Mouse (Mus musculus): Measurements from ENCODE around the gene Uqcrh. TPM values are rescaled to one million over a fixed set of nuclear protein-coding genes. Genes with fewer than 3 reads are reported as not detected.

Uqcrh gene
- total RNA-seq, 2 experiments from 2014 or later: 414 to 441 TPM

- Histone ChIP-seq H3K27ac (peak overlapping the region; percentile 96; the same call in 1 of the 2 replicates), H3K4me3 (peak overlapping the region; percentile 72)
- TF ChIP-seq CTCF (IDR thresholded peaks at IDR 0.05): no peak
- intact Hi-C loops (cut with DNase I): no loop called here
- no peak for DNase-seq (ENCODE audit: extremely low spot score in 1 of 2, low spot score in 2 of 2)
These were observed 2.6 kb upstream of the Uqcrh start for GRCm38 (mm10) chr4:116077240-116078095.

DNA sequence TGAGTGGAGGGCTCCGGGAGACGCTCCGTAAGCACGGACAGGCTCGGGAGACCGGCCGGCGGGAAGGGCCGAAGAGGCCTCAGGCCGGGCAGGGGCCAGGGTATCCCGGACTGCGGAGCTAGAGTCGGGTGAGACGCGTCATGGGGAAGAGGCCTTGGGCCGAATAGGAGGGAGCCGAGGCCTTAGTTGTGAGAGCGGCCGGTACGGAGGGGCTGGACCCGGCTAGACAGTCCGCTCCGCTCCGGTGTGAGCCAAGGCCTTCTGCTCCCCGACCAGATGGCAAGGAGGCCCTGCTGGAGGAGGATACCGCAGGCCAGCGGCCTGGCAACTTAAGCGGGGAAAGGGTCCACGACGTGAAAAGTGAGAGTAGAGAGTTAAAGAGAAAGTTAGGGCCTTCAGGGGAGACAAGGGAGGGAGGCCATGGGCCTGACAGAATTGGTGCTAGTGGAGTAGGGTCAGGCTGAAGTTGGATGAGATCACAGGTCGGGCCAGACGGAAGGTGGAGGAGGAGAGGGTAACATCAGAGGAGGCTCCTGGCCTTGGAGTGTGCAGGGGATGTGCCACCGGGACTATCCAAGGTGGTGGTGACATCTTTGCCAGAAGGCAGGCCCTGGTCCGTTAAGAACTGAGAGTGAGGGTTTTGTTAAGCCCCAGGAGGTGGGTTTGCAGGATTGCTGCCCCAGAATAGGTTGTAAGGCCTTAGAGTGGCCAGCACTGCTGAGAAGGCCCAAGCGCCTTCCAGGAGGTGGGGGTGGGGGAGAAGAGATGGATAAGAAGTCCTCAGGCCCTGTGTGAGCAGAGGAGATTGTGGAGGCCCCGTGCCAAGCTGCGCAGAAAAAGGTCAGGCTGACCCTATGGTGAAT lies 1.7 kb upstream of the Uqcrh start:
- H3K27ac ChIP-seq: peak overlapping the region; percentile 96
- peak; percentile 38 to 41 for DNase-seq (ENCODE audit: extremely low spot score in 1 of 2, low spot score in 2 of 2)
- peak overlapping the region; percentile 72 for H3K4me3 ChIP-seq
- TF ChIP-seq CTCF (IDR thresholded peaks at IDR 0.05): no peak
- intact Hi-C loops (cut with DNase I): no loop called here

GRCm38 (mm10) chr4:116075631-116076368 lies 929 bp upstream of the Uqcrh start:
- TF ChIP-seq CTCF (IDR thresholded peaks at IDR 0.05): peak; percentile 47
- intact Hi-C loops (cut with DNase I): no loop called here
- DNase-seq (ENCODE audit: extremely low spot score in 1 of 2, low spot score in 2 of 2): peak; percentile 57 to 64

GRCm38 (mm10) chr4:116074145-116074675 lies 661 bp downstream of the Uqcrh start:
- peak; percentile 28 for TF ChIP-seq CTCF (IDR thresholded peaks at IDR 0.05)
- no peak for DNase-seq (ENCODE audit: extremely low spot score in 1 of 2, low spot score in 2 of 2)
- intact Hi-C loops (cut with DNase I): no loop called here
- H3K4me3 ChIP-seq: peak overlapping the region; percentile 72
- peak overlapping the region; percentile 96 for H3K27ac ChIP-seq

More at GRCm38 (mm10) chr4:116075631-116076368, 929 bp upstream of the Uqcrh start:
- H3K4me3 ChIP-seq: peak overlapping the region; percentile 72
- H3K27ac ChIP-seq: peak overlapping the region; percentile 96

DNA sequence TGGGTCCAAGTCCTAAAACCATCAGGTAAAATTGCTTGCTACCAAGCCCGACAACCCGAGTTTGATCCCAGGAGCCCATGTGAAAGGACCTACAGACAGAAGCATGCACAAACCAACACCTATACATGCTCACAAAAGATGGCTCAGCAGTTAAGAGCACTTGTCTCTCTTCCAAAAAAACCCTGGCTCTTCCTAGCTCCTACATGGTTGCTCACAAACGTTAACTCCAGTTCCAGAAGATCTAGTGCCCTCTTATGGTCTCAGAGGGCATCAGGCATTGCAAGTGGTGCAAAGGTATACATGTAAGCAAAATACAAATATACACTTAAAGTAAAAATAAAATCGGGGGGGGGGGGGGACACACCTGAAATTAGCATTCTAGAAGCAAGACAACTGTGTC lies 1.7 kb downstream of the Uqcrh start:
- no peak for DNase-seq (ENCODE audit: extremely low spot score in 1 of 2, low spot score in 2 of 2)
- peak; percentile 15; the same call in 1 of the 2 replicates for TF ChIP-seq CTCF (IDR thresholded peaks at IDR 0.05)
- H3K27ac ChIP-seq: no peak overlapping the region
- intact Hi-C loops (cut with DNase I): no loop called here
- H3K4me3 ChIP-seq: peak overlapping the region; percentile 72

- intact Hi-C loops (cut with DNase I): no loop called here
- Histone ChIP-seq H3K4me3 (no peak overlapping the region), H3K27ac (no peak overlapping the region)
- no peak for TF ChIP-seq CTCF (IDR thresholded peaks at IDR 0.05)
- DNase-seq (ENCODE audit: extremely low spot score in 1 of 2, low spot score in 2 of 2): no peak
These were observed 4.8 kb downstream of the Uqcrh start for GRCm38 (mm10) chr4:116070116-116070515.

DNA sequence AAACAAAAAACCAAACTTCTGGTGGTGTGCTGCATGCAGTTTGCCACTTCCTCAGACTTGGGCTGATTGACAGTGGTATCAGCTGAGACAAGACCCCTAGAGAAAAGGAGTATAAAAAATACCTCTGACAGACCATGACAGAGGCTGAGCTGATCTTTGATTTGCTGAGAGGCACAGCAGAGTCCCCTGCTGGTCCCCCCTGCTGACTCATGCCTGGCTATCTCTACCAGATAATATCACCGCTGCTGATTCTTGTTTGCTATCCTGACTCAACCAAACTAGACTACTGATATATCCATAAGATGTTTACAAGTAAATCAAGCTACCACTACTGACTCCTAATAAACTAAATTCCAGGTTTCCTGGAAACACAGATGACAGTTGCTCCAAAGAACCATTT lies 11.0 kb downstream of the Uqcrh start:
- Histone ChIP-seq H3K4me3 (no peak overlapping the region), H3K27ac (no peak overlapping the region)
- no peak for DNase-seq (ENCODE audit: extremely low spot score in 1 of 2, low spot score in 2 of 2)
- intact Hi-C loops (cut with DNase I): loop anchor here (10.0 kb wide), 1 partner anchor 159 kb away; no protein-coding TSS in a partner anchor
- no peak for TF ChIP-seq CTCF (IDR thresholded peaks at IDR 0.05)

DNA sequence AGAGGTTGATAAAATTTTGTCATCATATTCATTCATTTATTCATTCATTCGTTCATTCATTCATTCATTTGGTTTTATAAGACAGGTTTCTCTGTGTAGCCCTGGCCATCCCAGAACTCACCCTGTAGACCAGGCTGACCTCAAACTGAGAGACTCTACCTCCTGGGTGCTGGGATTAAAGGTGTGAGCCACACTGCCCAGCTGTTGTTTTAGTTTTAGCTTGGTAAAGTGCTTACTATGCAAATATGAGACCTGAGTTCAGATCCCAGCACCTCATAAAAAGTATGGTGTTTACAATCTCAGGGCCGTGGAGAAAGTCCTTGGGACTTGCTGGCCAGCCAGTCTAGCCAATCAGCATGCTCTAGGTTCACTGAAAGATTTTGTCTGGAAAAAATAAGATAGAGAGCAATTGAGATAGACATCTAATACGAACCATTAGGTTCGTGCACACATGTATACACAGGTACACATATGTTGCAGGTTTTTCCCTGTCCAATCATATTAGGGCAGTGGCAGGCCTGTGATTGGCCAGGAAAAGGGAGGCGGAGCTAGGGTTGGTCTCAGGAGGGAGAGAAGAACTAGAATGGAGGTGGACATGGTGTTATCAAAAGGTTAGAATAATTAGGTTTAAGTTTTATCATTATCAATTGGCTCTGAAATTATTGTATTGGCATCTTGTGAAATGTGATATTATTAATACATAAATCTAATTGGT lies 15.7 kb downstream of the Uqcrh start:
- Histone ChIP-seq H3K27ac (no peak overlapping the region), H3K4me3 (no peak overlapping the region)
- intact Hi-C loops (cut with DNase I): no loop called here
- TF ChIP-seq CTCF (IDR thresholded peaks at IDR 0.05): no peak
- no peak for DNase-seq (ENCODE audit: extremely low spot score in 1 of 2, low spot score in 2 of 2)

DNA sequence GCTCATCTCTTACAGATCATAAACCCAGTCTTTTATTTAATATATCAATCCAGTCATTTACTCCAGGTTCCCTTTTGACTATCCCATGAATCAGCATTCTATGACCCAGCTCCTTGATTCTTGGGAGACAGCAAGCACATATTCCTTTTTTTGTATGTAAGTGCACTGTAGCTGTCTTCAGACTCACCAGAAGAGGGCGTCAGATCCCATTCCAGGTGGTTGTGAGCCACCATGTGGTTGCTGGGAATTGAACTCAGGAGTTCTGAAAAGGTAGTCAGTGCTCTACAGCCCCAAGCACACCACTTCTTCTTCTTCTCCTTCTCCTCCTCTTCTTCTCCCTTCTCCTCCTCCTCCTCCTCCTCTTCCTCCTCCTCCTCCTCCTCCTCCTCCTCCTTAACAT lies 17.3 kb downstream of the Uqcrh start:
- no peak overlapping the region for H3K27ac ChIP-seq
- intact Hi-C loops (cut with DNase I): no loop called here
- H3K4me3 ChIP-seq: no peak overlapping the region
- DNase-seq (ENCODE audit: extremely low spot score in 1 of 2, low spot score in 2 of 2): no peak
- no peak; the same call in 1 of the 2 replicates for TF ChIP-seq CTCF (IDR thresholded peaks at IDR 0.05)

DNA sequence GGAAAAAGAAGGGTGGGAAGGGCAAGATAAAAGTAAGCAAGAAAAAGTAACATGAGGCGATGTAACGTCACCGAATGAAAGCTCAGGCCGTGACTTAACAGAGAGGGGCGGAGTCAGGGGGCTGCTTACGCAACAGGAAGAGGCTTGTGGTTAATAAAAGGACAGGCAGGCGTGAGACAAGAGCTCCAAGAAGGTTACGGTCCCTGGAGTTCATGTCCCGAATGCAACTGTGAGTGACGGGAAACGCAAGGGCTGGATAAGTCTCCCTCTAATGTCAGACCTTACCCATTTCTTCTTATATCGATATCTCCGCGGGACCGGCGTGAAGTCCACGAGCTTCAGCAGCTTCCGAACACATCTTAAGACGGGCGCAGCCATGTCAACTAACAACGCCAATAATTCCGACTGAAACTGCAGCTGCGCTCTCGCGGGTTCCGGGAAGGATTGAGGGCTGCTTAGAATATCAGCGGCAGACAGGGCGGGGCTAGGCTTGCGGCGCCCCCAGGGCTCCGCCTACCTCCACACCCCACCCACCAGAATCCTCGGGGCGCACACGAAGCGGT lies 21.4 kb downstream of the Uqcrh start, which contains the start of gene Nsun4:
Nsun4 (minus strand) TSS at position 478 of the 563 bp plus-strand sequence.
- no peak for TF ChIP-seq CTCF (IDR thresholded peaks at IDR 0.05)
- intact Hi-C loops (cut with DNase I): no loop called here
- peak within 1 kb of the TSS; percentile 89 for H3K27ac ChIP-seq
- DNase-seq (ENCODE audit: extremely low spot score in 1 of 2, low spot score in 2 of 2): peak; percentile 88 to 89
- H3K4me3 ChIP-seq: peak within 1 kb of the TSS; percentile 74

Data from left cerebral cortex, adult 2 months (tissue).